Mouse (Mus musculus): ENCODE data around the gene Cnot6l.

The Cnot6l gene

GRCm38 (mm10) chr5:96164021-96164411 lies at the start of gene Cnot6l:
Cnot6l (minus strand) TSS chr5:96164171.
- DNase-seq (ENCODE audit: low read depth, low spot score) = peak; percentile 78
- Histone ChIP-seq H3K27me3 (ENCODE audit: control insufficient read depth, insufficient read depth, low read length, poor library complexity, severe bottlenecking) (no peaks in the 10 kb centered on the region), H3K36me3 (ENCODE audit: control insufficient read depth, insufficient read depth, low read length, poor library complexity, severe bottlenecking) (no peaks in the 10 kb centered on the region)

- H3K36me3 ChIP-seq (ENCODE audit: control insufficient read depth, insufficient read depth, low read length, poor library complexity, severe bottlenecking) = no peaks in the 10 kb centered on the region
- DNase-seq (ENCODE audit: low read depth, low spot score) = peak; percentile 96
- no peaks in the 10 kb centered on the region for H3K27me3 ChIP-seq (ENCODE audit: control insufficient read depth, insufficient read depth, low read length, poor library complexity, severe bottlenecking)
These were observed 46.1 kb upstream of the Cnot6l start for GRCm38 (mm10) chr5:96209916-96210583.

- no peaks in the 10 kb centered on the region for H3K36me3 ChIP-seq (ENCODE audit: control insufficient read depth, insufficient read depth, low read length, poor library complexity, severe bottlenecking)
- no peaks in the 10 kb centered on the region for H3K27me3 ChIP-seq (ENCODE audit: control insufficient read depth, insufficient read depth, low read length, poor library complexity, severe bottlenecking)
- DNase-seq (ENCODE audit: low read depth, low spot score) = peak; percentile 52
These were observed 45.5 kb upstream of the Cnot6l start, which contains the start of gene Mrpl1 for GRCm38 (mm10) chr5:96209459-96209858. Mrpl1 (plus strand) TSS chr5:96209493.

- DNase-seq (ENCODE audit: low read depth, low spot score) = peak; percentile 18
- no peaks in the 10 kb centered on the region for H3K36me3 ChIP-seq (ENCODE audit: control insufficient read depth, insufficient read depth, low read length, poor library complexity, severe bottlenecking)
- no peaks in the 10 kb centered on the region for H3K27me3 ChIP-seq (ENCODE audit: control insufficient read depth, insufficient read depth, low read length, poor library complexity, severe bottlenecking)
These were observed 44.6 kb upstream of the Cnot6l start for GRCm38 (mm10) chr5:96208543-96208942.

DNA sequence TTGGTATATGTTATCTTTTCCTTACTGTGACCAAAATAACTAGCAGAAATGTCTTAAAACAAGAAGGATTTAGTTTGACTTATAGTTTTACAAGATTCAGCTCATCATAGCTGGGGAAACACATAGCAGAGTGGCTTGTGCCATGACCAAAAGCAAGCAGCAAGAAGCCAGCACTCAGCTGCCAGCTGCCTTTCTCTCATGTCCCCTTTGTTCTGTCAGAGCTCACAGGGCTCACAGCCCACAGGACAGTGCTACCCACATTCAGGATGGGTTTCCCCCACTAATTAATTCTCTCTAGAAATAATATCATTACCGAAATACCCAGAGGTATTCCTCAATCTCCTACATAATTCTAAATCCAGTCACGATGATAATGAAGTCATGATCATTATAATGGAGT lies 43.6 kb upstream of the Cnot6l start:
- no peaks in the 10 kb centered on the region for H3K27me3 ChIP-seq (ENCODE audit: control insufficient read depth, insufficient read depth, low read length, poor library complexity, severe bottlenecking)
- no peaks in the 10 kb centered on the region for H3K36me3 ChIP-seq (ENCODE audit: control insufficient read depth, insufficient read depth, low read length, poor library complexity, severe bottlenecking)
- no peak for DNase-seq (ENCODE audit: low read depth, low spot score)

GRCm38 (mm10) chr5:96206897-96207296 lies 42.9 kb upstream of the Cnot6l start:
- DNase-seq (ENCODE audit: low read depth, low spot score) = no peak
- Histone ChIP-seq H3K36me3 (ENCODE audit: control insufficient read depth, insufficient read depth, low read length, poor library complexity, severe bottlenecking) (no peaks in the 10 kb centered on the region), H3K27me3 (ENCODE audit: control insufficient read depth, insufficient read depth, low read length, poor library complexity, severe bottlenecking) (no peaks in the 10 kb centered on the region)

- H3K27me3 ChIP-seq (ENCODE audit: control insufficient read depth, insufficient read depth, low read length, poor library complexity, severe bottlenecking) = no peaks in the 10 kb centered on the region; the same call in 1 of the 2 replicates
- DNase-seq (ENCODE audit: low read depth, low spot score) = no peak
- H3K36me3 ChIP-seq (ENCODE audit: control insufficient read depth, insufficient read depth, low read length, poor library complexity, severe bottlenecking) = no peaks in the 10 kb centered on the region
These were observed 37.6 kb upstream of the Cnot6l start for GRCm38 (mm10) chr5:96201462-96202154.

DNA sequence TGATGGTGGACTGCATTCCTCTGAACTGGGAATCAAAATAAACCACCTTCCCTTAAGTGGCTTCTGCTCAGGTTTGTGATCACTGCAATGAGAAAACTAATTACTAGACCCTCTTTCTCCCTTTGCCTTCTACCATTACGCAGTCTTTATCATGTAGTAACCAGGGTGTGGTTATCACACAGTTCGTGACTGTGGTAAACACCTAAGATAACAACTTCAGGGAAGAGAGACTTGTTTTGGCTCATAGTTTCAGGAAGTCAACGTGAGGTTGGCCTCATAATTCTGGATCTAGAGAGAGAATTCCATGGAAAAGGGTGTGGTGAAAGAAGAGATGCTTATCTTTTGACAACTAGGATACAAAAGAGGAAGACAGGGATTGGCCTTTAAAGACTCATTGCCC lies 36.3 kb upstream of the Cnot6l start:
- no peaks in the 10 kb centered on the region for H3K36me3 ChIP-seq (ENCODE audit: control insufficient read depth, insufficient read depth, low read length, poor library complexity, severe bottlenecking)
- DNase-seq (ENCODE audit: low read depth, low spot score) = no peak
- H3K27me3 ChIP-seq (ENCODE audit: control insufficient read depth, insufficient read depth, low read length, poor library complexity, severe bottlenecking) = no peaks in the 10 kb centered on the region; the same call in 1 of the 2 replicates

DNA sequence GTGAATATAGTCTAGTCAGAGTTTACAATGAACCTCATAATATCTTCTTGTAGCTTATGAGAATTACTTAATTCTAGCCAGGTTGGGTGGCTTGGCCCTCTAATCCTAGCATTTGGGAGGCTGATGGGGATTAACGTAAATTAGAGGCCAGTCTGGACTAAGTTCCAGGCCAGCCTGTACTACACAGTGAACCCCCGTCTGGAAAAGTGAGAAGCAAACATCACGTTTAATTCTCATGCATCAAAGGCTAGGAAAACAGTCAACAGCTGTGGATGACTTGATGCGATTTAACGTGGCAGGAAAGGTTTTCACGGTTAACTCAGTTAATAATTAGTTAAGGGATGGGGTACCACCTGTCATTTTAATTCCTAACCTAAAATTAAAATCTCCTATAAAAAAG lies 34.3 kb upstream of the Cnot6l start:
- Histone ChIP-seq H3K36me3 (ENCODE audit: control insufficient read depth, insufficient read depth, low read length, poor library complexity, severe bottlenecking) (no peaks in the 10 kb centered on the region), H3K27me3 (ENCODE audit: control insufficient read depth, insufficient read depth, low read length, poor library complexity, severe bottlenecking) (no peaks in the 10 kb centered on the region; the same call in 1 of the 2 replicates)
- DNase-seq (ENCODE audit: low read depth, low spot score) = no peak

DNA sequence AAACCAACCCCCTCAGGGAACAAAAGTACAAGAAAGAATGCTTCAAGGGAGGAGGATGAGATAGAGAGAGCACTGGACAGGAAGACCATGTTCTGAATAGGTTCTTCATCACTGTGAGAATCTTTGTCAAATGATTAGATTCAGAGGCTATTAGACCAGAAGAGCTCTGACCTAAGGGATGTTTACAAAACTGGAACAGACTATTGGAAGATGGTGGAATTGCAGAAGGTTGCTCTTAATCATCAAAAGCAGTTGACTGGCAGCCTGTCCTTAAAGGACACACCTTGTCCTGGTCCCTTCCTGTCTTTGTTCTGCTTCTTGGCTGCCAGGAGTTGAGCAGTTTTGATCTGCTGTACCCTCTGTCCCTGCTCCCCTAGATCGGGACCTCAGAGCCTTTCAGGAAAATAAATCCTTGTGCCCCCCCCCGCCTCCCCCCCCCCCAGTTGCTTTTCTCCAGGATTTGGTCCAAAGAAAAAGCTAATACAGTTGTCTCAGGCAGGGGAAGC lies 32.6 kb upstream of the Cnot6l start:
- no peaks in the 10 kb centered on the region; the same call in 1 of the 2 replicates for H3K27me3 ChIP-seq (ENCODE audit: control insufficient read depth, insufficient read depth, low read length, poor library complexity, severe bottlenecking)
- DNase-seq (ENCODE audit: low read depth, low spot score) = no peak
- no peaks in the 10 kb centered on the region for H3K36me3 ChIP-seq (ENCODE audit: control insufficient read depth, insufficient read depth, low read length, poor library complexity, severe bottlenecking)

GRCm38 (mm10) chr5:96191251-96191650 lies 27.3 kb upstream of the Cnot6l start:
- Histone ChIP-seq H3K27me3 (ENCODE audit: control insufficient read depth, insufficient read depth, low read length, poor library complexity, severe bottlenecking) (no peaks in the 10 kb centered on the region), H3K36me3 (ENCODE audit: control insufficient read depth, insufficient read depth, low read length, poor library complexity, severe bottlenecking) (no peaks in the 10 kb centered on the region)
- no peak for DNase-seq (ENCODE audit: low read depth, low spot score)

GRCm38 (mm10) chr5:96189761-96190160 lies 25.8 kb upstream of the Cnot6l start:
- no peaks in the 10 kb centered on the region for H3K36me3 ChIP-seq (ENCODE audit: control insufficient read depth, insufficient read depth, low read length, poor library complexity, severe bottlenecking)
- DNase-seq (ENCODE audit: low read depth, low spot score) = no peak
- no peaks in the 10 kb centered on the region for H3K27me3 ChIP-seq (ENCODE audit: control insufficient read depth, insufficient read depth, low read length, poor library complexity, severe bottlenecking)

DNA sequence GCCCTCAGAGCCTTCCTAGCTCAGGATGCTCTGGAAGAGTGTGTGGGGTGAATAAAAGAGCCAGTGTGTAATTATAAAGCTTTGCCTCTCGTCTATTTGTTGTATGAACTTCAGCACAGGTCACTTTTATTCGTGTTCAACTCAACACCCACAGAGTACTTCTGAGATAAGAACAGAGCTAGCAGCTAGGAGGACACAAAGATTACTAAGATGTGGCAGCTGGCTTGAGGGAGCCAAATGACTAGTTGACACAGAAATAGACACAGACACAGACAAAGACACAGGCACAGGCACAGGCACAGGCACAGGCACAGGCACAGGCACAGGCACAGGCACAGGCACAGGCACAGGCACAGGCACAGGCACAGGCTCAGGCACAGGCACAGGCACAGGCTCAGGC lies 20.0 kb upstream of the Cnot6l start:
- H3K36me3 ChIP-seq (ENCODE audit: control insufficient read depth, insufficient read depth, low read length, poor library complexity, severe bottlenecking) = no peaks in the 10 kb centered on the region
- no peak for DNase-seq (ENCODE audit: low read depth, low spot score)
- no peaks in the 10 kb centered on the region for H3K27me3 ChIP-seq (ENCODE audit: control insufficient read depth, insufficient read depth, low read length, poor library complexity, severe bottlenecking)

GRCm38 (mm10) chr5:96183211-96183610 lies 19.2 kb upstream of the Cnot6l start:
- DNase-seq (ENCODE audit: low read depth, low spot score) = no peak
- Histone ChIP-seq H3K27me3 (ENCODE audit: control insufficient read depth, insufficient read depth, low read length, poor library complexity, severe bottlenecking) (no peaks in the 10 kb centered on the region), H3K36me3 (ENCODE audit: control insufficient read depth, insufficient read depth, low read length, poor library complexity, severe bottlenecking) (no peaks in the 10 kb centered on the region)

DNA sequence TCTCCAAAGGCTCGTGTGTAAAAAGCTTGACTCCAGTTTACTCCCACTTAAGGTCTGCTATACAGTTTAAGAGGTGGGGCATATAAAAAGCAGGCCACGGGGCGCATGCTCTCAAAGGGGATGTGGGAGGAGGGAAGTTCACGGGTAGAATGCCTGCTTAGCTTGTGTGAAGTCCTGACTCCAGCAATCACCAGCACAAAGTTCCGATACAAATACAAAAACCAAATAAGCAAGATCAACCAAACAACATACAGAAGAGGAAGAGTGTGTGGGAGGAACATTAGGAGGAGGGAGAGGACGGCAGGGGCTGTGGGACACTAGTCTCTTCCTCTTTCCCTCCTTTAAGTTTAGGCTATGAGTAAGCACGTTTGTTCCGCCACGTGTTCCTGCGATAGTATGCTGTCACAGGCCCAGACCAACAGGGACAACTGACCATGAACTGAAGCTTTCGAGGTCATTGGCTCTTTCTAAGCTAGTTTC lies 12.9 kb upstream of the Cnot6l start:
- peak; percentile 29 for DNase-seq (ENCODE audit: low read depth, low spot score)
- no peaks in the 10 kb centered on the region for H3K36me3 ChIP-seq (ENCODE audit: control insufficient read depth, insufficient read depth, low read length, poor library complexity, severe bottlenecking)
- H3K27me3 ChIP-seq (ENCODE audit: control insufficient read depth, insufficient read depth, low read length, poor library complexity, severe bottlenecking) = no peaks in the 10 kb centered on the region

Measured in splenic B cell, adult 2 months (primary cell).